Mouse (Mus musculus) embryo, embryonic 10.5 days (tissue): Measurements from ENCODE around the gene Zfp57.

Source experiments
- DNase-seq: peaks from one replicate; pipeline ENCODE4 v3.0.0-alpha.2; 2015; ENCODE audit warnings: low spot score

Zfp57 gene

GRCm38 (mm10) chr17:37045611-37046311 is 44.8 kb downstream of the Zfp57 start, which contains the start of gene Gabbr1:
Gene Gabbr1 (plus strand): TSS chr17:37045966.
- DNase-seq: peak; percentile 89

GRCm38 (mm10) chr17:37046312-37047112 is 45.5 kb downstream of the Zfp57 start:
- DNase-seq: peak; percentile 66

GRCm38 (mm10) chr17:37047332-37047976 is 46.5 kb downstream of the Zfp57 start:
- DNase-seq: no peak

- DNase-seq: peak; percentile 38
These were observed 47.0 kb downstream of the Zfp57 start for GRCm38 (mm10) chr17:37047981-37048380.

GRCm38 (mm10) chr17:37048383-37048782 is 47.4 kb downstream of the Zfp57 start:
- DNase-seq: no peak

GRCm38 (mm10) chr17:37049570-37050310 is 48.8 kb downstream of the Zfp57 start:
- peak; percentile 78 for DNase-seq

GRCm38 (mm10) chr17:37050399-37050798 is 49.4 kb downstream of the Zfp57 start:
- peak; percentile 92 for DNase-seq

GRCm38 (mm10) chr17:37050876-37051275 is 49.9 kb downstream of the Zfp57 start:
- no peak for DNase-seq

- no peak for DNase-seq
These were observed 50.8 kb downstream of the Zfp57 start for GRCm38 (mm10) chr17:37051745-37052144.

- DNase-seq: no peak
These were observed 56.0 kb downstream of the Zfp57 start for GRCm38 (mm10) chr17:37056957-37057356.
